Mouse (Mus musculus) kidney, postnatal 4 days (tissue): ENCODE data around the gene Serpinb8.

ENCODE experiments used
- DNase-seq, 2 experiments: peaks; one replicate each; pipeline ENCODE4 v3.0.0; 2021; ENCODE audit warnings: mixed read lengths in 2 of 2

Serpinb8 gene

GRCm38 (mm10) chr1:107589691-107590470, at the start of gene Serpinb8:
TSS of gene Serpinb8 (plus strand) at chr1:107590006.
- DNase-seq: peak; percentile 25 to 47

- no peak for DNase-seq
Observed at GRCm38 (mm10) chr1:107559494-107559893, 30.3 kb upstream of the Serpinb8 start.

GRCm38 (mm10) chr1:107562110-107562509, 27.7 kb upstream of the Serpinb8 start:
- DNase-seq: no peak

GRCm38 (mm10) chr1:107565644-107566043, 24.2 kb upstream of the Serpinb8 start:
- DNase-seq: no peak

GRCm38 (mm10) chr1:107576094-107576493, 13.7 kb upstream of the Serpinb8 start:
- no peak for DNase-seq

- no peak for DNase-seq
Observed at GRCm38 (mm10) chr1:107577514-107577913, 12.3 kb upstream of the Serpinb8 start.

- DNase-seq: no peak
Observed at GRCm38 (mm10) chr1:107581220-107581619, 8.6 kb upstream of the Serpinb8 start.

GRCm38 (mm10) chr1:107582900-107583299, 6.9 kb upstream of the Serpinb8 start:
- DNase-seq: no peak

- no peak for DNase-seq
Observed at GRCm38 (mm10) chr1:107583958-107584376, 5.8 kb upstream of the Serpinb8 start.

- DNase-seq: no peak
Observed at GRCm38 (mm10) chr1:107584932-107585331, 4.9 kb upstream of the Serpinb8 start.

GRCm38 (mm10) chr1:107586196-107586595, 3.6 kb upstream of the Serpinb8 start:
- DNase-seq: no peak

GRCm38 (mm10) chr1:107588206-107588605, 1.6 kb upstream of the Serpinb8 start:
- DNase-seq: no peak

- no peak for DNase-seq
Observed at GRCm38 (mm10) chr1:107588642-107589041, 1.2 kb upstream of the Serpinb8 start.

GRCm38 (mm10) chr1:107592644-107593043, 2.8 kb downstream of the Serpinb8 start:
- DNase-seq: no peak

- DNase-seq: no peak
Observed at GRCm38 (mm10) chr1:107593469-107593868, 3.7 kb downstream of the Serpinb8 start.

- DNase-seq: no peak
Observed at GRCm38 (mm10) chr1:107596874-107597273, 7.1 kb downstream of the Serpinb8 start.

GRCm38 (mm10) chr1:107598476-107598875, 8.7 kb downstream of the Serpinb8 start:
- peak in 1 of 2 experiments; percentile 2 for DNase-seq

GRCm38 (mm10) chr1:107608942-107609341, 19.1 kb downstream of the Serpinb8 start:
- no peak for DNase-seq

GRCm38 (mm10) chr1:107614087-107614486, 24.3 kb downstream of the Serpinb8 start:
- DNase-seq: no peak

- no peak for DNase-seq
Observed at GRCm38 (mm10) chr1:107622017-107622416, 32.2 kb downstream of the Serpinb8 start.

GRCm38 (mm10) chr1:107635936-107636335, 46.1 kb downstream of the Serpinb8 start:
- no peak for DNase-seq

- no peak for DNase-seq
Observed at GRCm38 (mm10) chr1:107638056-107638455, 48.2 kb downstream of the Serpinb8 start.

GRCm38 (mm10) chr1:107638459-107638858, 48.7 kb downstream of the Serpinb8 start:
- no peak for DNase-seq

GRCm38 (mm10) chr1:107642457-107643118, 52.8 kb downstream of the Serpinb8 start:
- DNase-seq: no peak
